Mouse (Mus musculus) bone marrow macrophage, adult 2 months (primary cell): ENCODE measurements around the gene Sftpd.

ENCODE experiments used
- CTCF ChIP-seq: IDR thresholded peaks from 2 replicates; pipeline ENCODE4 v1.5.1; 2012; ENCODE audit warnings: low read depth, mild to moderate bottlenecking, low read length, moderate library complexity
- POLR2A ChIP-seq: IDR thresholded peaks from 2 replicates; pipeline ENCODE4 v1.6.1; 2012; ENCODE audit warnings: mild to moderate bottlenecking, low read depth, low read length, borderline replicate concordance

GRCm38 (mm10) chr14:41124683-41125082 lies 60.3 kb downstream of the Sftpd start:
- TF ChIP-seq POLR2A (no peak), CTCF (no peak)
